17 mouse cellular contexts compared by ENCODE assay signal in the genomic region with DNA sequence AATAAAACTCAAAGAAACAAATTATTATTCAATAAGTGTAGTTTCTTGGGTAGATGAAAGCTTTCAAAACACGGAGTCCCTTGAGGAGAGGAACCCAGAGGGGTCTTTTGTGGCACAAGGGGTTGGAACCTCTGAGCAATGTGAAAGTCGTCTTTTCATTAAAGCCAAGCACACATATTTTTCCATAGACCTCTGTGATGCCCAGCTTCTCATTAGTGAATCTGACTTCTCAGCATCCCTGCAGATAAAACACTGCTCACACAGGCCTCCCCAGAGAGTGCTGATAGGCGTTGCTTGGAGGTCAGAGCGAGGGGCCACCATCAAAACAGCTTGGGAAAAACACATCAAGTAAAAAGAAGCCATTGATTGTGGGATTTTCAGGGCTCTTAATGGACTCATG.
"Had no signal": no experiment of that assay in that cellular context is flagged by ENCODE, and none has a peak within 500 bp of the region (broad histone marks: within the 10 kb centered on the region; RNA-seq: fewer than 3 reads in every experiment).

No protein-coding gene starts in this region.

- H3K36me3 ChIP-seq: liver, embryonic 15.5 days; lung, embryonic 15.5 days; midbrain, embryonic 12.5 days; midbrain, embryonic 15.5 days; neural tube, embryonic 12.5 days; stomach, embryonic 15.5 days had no signal

- H3K27me3 ChIP-seq: liver, embryonic 15.5 days; lung, embryonic 15.5 days; midbrain, embryonic 12.5 days; midbrain, embryonic 15.5 days; neural tube, embryonic 12.5 days; stomach, embryonic 15.5 days had no signal

- H3K4me2 ChIP-seq: liver, embryonic 15.5 days; lung, embryonic 15.5 days; midbrain, embryonic 12.5 days; midbrain, embryonic 15.5 days; neural tube, embryonic 12.5 days; stomach, embryonic 15.5 days had no signal

- DNase-seq: liver, postnatal 0 days; lung, adult 2 months; lung, postnatal 14 days; lung, postnatal 36 days; right cerebral cortex, postnatal 14 days; thymus, adult 2 months; thymus, postnatal 25 days; thymus, postnatal 4 days had no signal

- H3K27ac ChIP-seq: liver, embryonic 15.5 days; lung, embryonic 15.5 days; macrophage; midbrain, embryonic 12.5 days; midbrain, embryonic 15.5 days; neural tube, embryonic 12.5 days; stomach, embryonic 15.5 days; stomach, postnatal 0 days had no signal

- H3K4me1 ChIP-seq: liver, embryonic 15.5 days; lung, embryonic 15.5 days; midbrain, embryonic 15.5 days; neural tube, embryonic 12.5 days; stomach, embryonic 15.5 days had no signal

- H3K9me3 ChIP-seq: liver, embryonic 15.5 days; lung, embryonic 15.5 days; midbrain, embryonic 12.5 days; midbrain, embryonic 15.5 days; neural tube, embryonic 12.5 days; stomach, embryonic 15.5 days had no signal

- ATAC-seq: liver, postnatal 0 days; midbrain, embryonic 15.5 days had no signal

- H3K4me3 ChIP-seq: liver, embryonic 15.5 days; lung, embryonic 15.5 days; megakaryocyte, embryonic 14.5 days; midbrain, embryonic 12.5 days; midbrain, embryonic 15.5 days; neural tube, embryonic 12.5 days; stomach, embryonic 15.5 days had no signal

- H3K9ac ChIP-seq: liver, embryonic 15.5 days; liver, postnatal 0 days; lung, embryonic 15.5 days; midbrain, embryonic 12.5 days; midbrain, embryonic 15.5 days; neural tube, embryonic 12.5 days; stomach, embryonic 15.5 days had no signal
